Mouse (Mus musculus) CD8-positive naive resting alpha-beta T cell, adult 2 months (primary cell): ENCODE measurements around the gene Haghl.

Experiments used
- DNase-seq, 2 experiments: peaks; one replicate each; pipeline ENCODE4 v3.0.0; 2022; ENCODE audit warnings: low read depth in 2 of 2, low spot score in 2 of 2

Haghl gene

GRCm38 (mm10) chr17:25785281-25785745 lies at the start of gene Haghl:
Haghl (minus strand) TSS chr17:25785673.
- peak; percentile 94 for DNase-seq

- no peak for DNase-seq
Observed at GRCm38 (mm10) chr17:25834595-25835222, 49.2 kb upstream of the Haghl start.

- no peak for DNase-seq
Observed at GRCm38 (mm10) chr17:25833961-25834594, 48.6 kb upstream of the Haghl start.

- DNase-seq = no peak
Observed at GRCm38 (mm10) chr17:25833291-25833663, 47.8 kb upstream of the Haghl start, which contains the start of gene Stub1. Stub1 (minus strand) TSS chr17:25833404.

- peak; percentile 92 to 94 for DNase-seq
Observed at GRCm38 (mm10) chr17:25832436-25833290, 47.2 kb upstream of the Haghl start.

- no peak for DNase-seq
Observed at GRCm38 (mm10) chr17:25831451-25832281, 46.2 kb upstream of the Haghl start.

GRCm38 (mm10) chr17:25830806-25831431 lies 45.4 kb upstream of the Haghl start:
- DNase-seq = no peak

- DNase-seq = no peak
Observed at GRCm38 (mm10) chr17:25830200-25830753, 44.8 kb upstream of the Haghl start.

- no peak for DNase-seq
Observed at GRCm38 (mm10) chr17:25829558-25830017, 44.1 kb upstream of the Haghl start.

GRCm38 (mm10) chr17:25828712-25829557 lies 43.5 kb upstream of the Haghl start, which contains the start of gene Jmjd8:
Jmjd8 (plus strand) TSS chr17:25828867.
- DNase-seq = peak; percentile 47 to 61

- no peak for DNase-seq
Observed at GRCm38 (mm10) chr17:25828223-25828594, 42.7 kb upstream of the Haghl start.

GRCm38 (mm10) chr17:25827546-25828222 lies 42.2 kb upstream of the Haghl start:
- DNase-seq = no peak

GRCm38 (mm10) chr17:25827011-25827410 lies 41.5 kb upstream of the Haghl start:
- no peak for DNase-seq

GRCm38 (mm10) chr17:25825984-25826570 lies 40.6 kb upstream of the Haghl start:
- no peak for DNase-seq

GRCm38 (mm10) chr17:25825311-25825710 lies 39.8 kb upstream of the Haghl start:
- DNase-seq = no peak

GRCm38 (mm10) chr17:25824362-25825142 lies 39.1 kb upstream of the Haghl start:
- no peak for DNase-seq

- DNase-seq = peak; percentile 74 to 76
Observed at GRCm38 (mm10) chr17:25823452-25823851, 38.0 kb upstream of the Haghl start, which contains the start of gene Wdr24. Wdr24 (plus strand) TSS chr17:25823627.
